Mouse (Mus musculus): ENCODE results near the gene Hgd.
A peak's percentile ranks its signal among the peaks of the same experiment; 100 is the strongest.

- no peak for TF ChIP-seq TCF12 (IDR thresholded peaks at IDR 0.05; ENCODE audit: insufficient read depth, poor library complexity, severe bottlenecking)
- no peak for TF ChIP-seq POLR2AphosphoS2 (IDR thresholded peaks at IDR 0.05; ENCODE audit: insufficient read length, low read depth)
- no peak for TF ChIP-seq E2F4 (IDR thresholded peaks at IDR 0.05; ENCODE audit: insufficient read depth)
- no peak for TF ChIP-seq POLR2A (IDR thresholded peaks at IDR 0.05; ENCODE audit: insufficient read length, low read depth)
- peak; percentile 48 for TF ChIP-seq USF1 (IDR thresholded peaks at IDR 0.05; ENCODE audit: low read depth)
- TF ChIP-seq MAX (IDR thresholded peaks at IDR 0.05; ENCODE audit: low read depth), result no peak
Measured at GRCm38 (mm10) chr16:37636107-37636506, 56.2 kb downstream of the Hgd start.

All from myocyte (in vitro differentiated cells).